Mouse (Mus musculus) CD4-positive, CD25-positive, alpha-beta regulatory T cell, adult 2 months (primary cell): ENCODE results near the gene Gmds.

Experiments
- DNase-seq: peaks from one replicate; pipeline ENCODE4 v3.0.0-alpha.2; 2012; ENCODE audit warnings: low read depth, low spot score

Gene Gmds

GRCm38 (mm10) chr13:31784757-31785156, 553.8 kb downstream of the Gmds start:
- DNase-seq: no peak

GRCm38 (mm10) chr13:31782063-31782462, 556.5 kb downstream of the Gmds start:
- no peak for DNase-seq

- no peak for DNase-seq
Measured at GRCm38 (mm10) chr13:31780299-31780698, 558.2 kb downstream of the Gmds start.

- no peak for DNase-seq
Measured at GRCm38 (mm10) chr13:31779281-31779981, 559.1 kb downstream of the Gmds start.

- DNase-seq: no peak
Measured at GRCm38 (mm10) chr13:31775762-31776161, 562.8 kb downstream of the Gmds start.

- DNase-seq: no peak
Measured at GRCm38 (mm10) chr13:31772882-31773281, 565.7 kb downstream of the Gmds start.
